Mouse (Mus musculus) intestine, embryonic 16.5 days (tissue): Measurements from ENCODE around the gene Gm3115. TPM values are rescaled to one million over a fixed set of nuclear protein-coding genes. Genes with fewer than 3 reads are reported as not detected.
"Not testable (repeated sequence)": the region's sequence is repeated elsewhere in the genome, so short reads cannot be mapped to it uniquely, and the experiment has no call there.

Experiments
- ATAC-seq: fragments of 200-750 bp; cut with Nextera tagmentation; 2 replicates; pipeline ENCODE4 v1.8.0; 2017; ENCODE audit warnings: moderate TSS enrichment, moderate library complexity
- H3K27ac ChIP-seq: fragments of 300-500 bp; sonication (generic); 2 replicates; pipeline ENCODE4 v1.5.1; 2014; ENCODE audit warnings: mild to moderate bottlenecking, low read length
- H3K27me3 ChIP-seq: fragments of 300-500 bp; sonication (generic); replicated peaks from 2 replicates; pipeline ENCODE4 v1.6.1; 2014; ENCODE audit warnings: low read length, control low read depth, mixed read lengths; ENCODE audit not compliant: control insufficient read depth, insufficient read depth
- H3K36me3 ChIP-seq: fragments of 300-500 bp; sonication (generic); 2 replicates; pipeline ENCODE4 v1.6.1; 2014; ENCODE audit warnings: low read length, control low read depth; ENCODE audit not compliant: control insufficient read depth, insufficient read depth
- H3K4me1 ChIP-seq: fragments of 300-500 bp; sonication (generic); 2 replicates; pipeline ENCODE4 v1.6.1; 2014; ENCODE audit warnings: low read length, control low read depth, mixed read lengths; ENCODE audit not compliant: control insufficient read depth, insufficient read depth
- H3K4me2 ChIP-seq: fragments of 300-500 bp; sonication (generic); 2 replicates; pipeline ENCODE4 v1.6.1; 2014; ENCODE audit warnings: low read depth, low read length, control low read depth
- H3K4me3 ChIP-seq: fragments of 300-500 bp; sonication (generic); 2 replicates; pipeline ENCODE4 v1.5.1; 2014; ENCODE audit warnings: mild to moderate bottlenecking, low read length
- H3K9ac ChIP-seq: fragments of 300-500 bp; sonication (generic); 2 replicates; pipeline ENCODE4 v1.6.1; 2014; ENCODE audit warnings: low read depth, low read length
- H3K9me3 ChIP-seq: fragments of 300-500 bp; sonication (generic); 2 replicates; pipeline ENCODE4 v1.6.1; 2016; ENCODE audit warnings: low read length, control low read depth; ENCODE audit not compliant: control insufficient read depth
- WGBS: fragments of 180-500 bp; shearing (Covaris S2); extraction: QIAGEN DNeasy Blood & Tissue Kit; methylation state at CpG from one replicate; pipeline ENCODE4 v1.1.7; 2014; 5-methylcytosine and 5-hydroxymethylcytosine counted together
- polyA plus RNA-seq: library from polyadenylated mRNA; unstranded; fragments of >200 nt; fragmentation: Nextera tagmentation; extraction: Ambion mirVana; gene quantifications from 2 replicates; pipeline ENCODE4 v1.2.1, GENCODE M21; 2015

Gene Gm3115
- polyA plus RNA-seq, result not detected in 2 replicates

DNA sequence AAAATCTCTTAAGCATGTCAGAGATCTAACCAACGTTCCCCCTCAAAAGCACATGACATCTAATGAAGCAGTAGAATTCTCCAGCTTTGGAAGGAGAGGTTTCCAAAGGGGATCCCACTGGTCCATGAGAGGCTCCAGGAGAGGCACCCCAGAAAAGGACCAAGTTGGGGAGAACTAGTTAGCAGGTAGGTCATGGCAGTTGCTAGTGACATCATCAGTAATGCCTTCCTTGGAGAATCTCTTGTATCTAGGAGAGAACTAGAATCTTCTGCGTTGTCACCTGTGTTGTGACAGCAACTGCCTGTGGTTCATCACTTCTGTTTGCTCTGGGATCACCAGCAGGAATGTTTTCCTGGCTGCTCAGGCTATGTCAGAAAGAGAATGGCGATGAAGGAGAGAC is at the start of gene Gm3115:
Gene Gm3115, plus strand, starts transcription at position 301 of the 400 bp plus-strand sequence.
- H3K36me3 ChIP-seq, H3K9ac ChIP-seq, H3K27me3 ChIP-seq, H3K9me3 ChIP-seq, H3K27ac ChIP-seq, H3K4me2 ChIP-seq, H3K4me3 ChIP-seq, ATAC-seq, H3K4me1 ChIP-seq: not testable (repeated sequence)
- WGBS, result 65% methylated on average over 3 of the region's 3 CpGs

- not testable (repeated sequence) for H3K27ac ChIP-seq, ATAC-seq, H3K27me3 ChIP-seq, H3K36me3 ChIP-seq, H3K9me3 ChIP-seq, H3K4me1 ChIP-seq
- peak within 1 kb of the TSS; percentile 45 for H3K4me3 ChIP-seq
- H3K9ac ChIP-seq, result 0 out of 2 replicates have a peak within 1 kb of the TSS, but pooled peaks have one; percentile 29
- under 1% methylated on average over 11 of the region's 37 CpGs for WGBS
- peak within 1 kb of the TSS; percentile 55 for H3K4me2 ChIP-seq
Observed at GRCm38 (mm10) chr14:4110426-4110825, 26.5 kb downstream of the Gm3115 start, which contains the start of gene Gm8108. TSS of gene Gm8108 (plus strand) at chr14:4110526.

DNA sequence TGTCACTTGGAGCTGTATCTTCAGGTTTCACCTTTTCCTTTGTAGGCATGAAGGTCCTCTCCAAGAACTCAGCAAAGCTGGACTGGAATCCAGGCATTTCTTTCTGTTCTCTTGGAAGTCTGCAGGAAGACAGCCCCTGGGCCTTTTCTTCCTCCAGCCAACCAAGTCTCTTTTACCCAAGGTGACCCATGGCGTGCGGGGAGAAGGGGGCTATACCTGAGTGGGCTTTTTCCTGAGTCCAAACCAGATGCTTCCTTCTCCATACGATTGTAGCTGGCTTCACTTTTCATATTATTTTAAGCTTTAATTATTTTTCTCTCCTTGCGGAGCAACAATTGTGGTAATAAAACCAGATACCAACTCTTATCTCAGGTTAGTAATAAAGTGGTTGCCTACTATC is 57.7 kb downstream of the Gm3115 start:
- not testable (repeated sequence) for H3K9me3 ChIP-seq, H3K36me3 ChIP-seq, H3K4me2 ChIP-seq, H3K4me3 ChIP-seq, H3K27me3 ChIP-seq, H3K4me1 ChIP-seq, H3K27ac ChIP-seq, H3K9ac ChIP-seq, ATAC-seq
- WGBS, result 81% methylated on average over 4 of the region's 4 CpGs

Other genes with a start within 250 kb of the Gm3115 start
- gene Gm3033, start 237.9 kb upstream of the Gm3115 start, polyA plus RNA-seq, result not detected in 2 replicates
- gene Gm2916, start 199.9 kb upstream of the Gm3115 start, polyA plus RNA-seq, result not detected in 2 replicates
- not detected in 2 replicates for gene Gm3029, start 152.4 kb upstream of the Gm3115 start, polyA plus RNA-seq
- not detected in 2 replicates for gene Gm3095, start 120.6 kb upstream of the Gm3115 start, polyA plus RNA-seq
- gene Gm3099, start 85.7 kb upstream of the Gm3115 start, polyA plus RNA-seq, result not detected in 2 replicates
- gene Gm5796, start 60.2 kb upstream of the Gm3115 start, polyA plus RNA-seq, result 0.13 TPM in 1 of 2 replicates, not detected in the other
- 0.28 and 0.45 TPM in 2 replicates for gene Gm8108, start 26.4 kb downstream of the Gm3115 start, polyA plus RNA-seq
- gene Gm3127, start 80.9 kb downstream of the Gm3115 start, polyA plus RNA-seq, result not detected in 2 replicates
- gene Gm2974, start 98.5 kb downstream of the Gm3115 start, polyA plus RNA-seq, result 0.06 and 0.13 TPM in 2 replicates
- gene Gm3138, start 165.5 kb downstream of the Gm3115 start, polyA plus RNA-seq, result not detected in 2 replicates
- not detected in 2 replicates for gene Gm3149, start 233.2 kb downstream of the Gm3115 start, polyA plus RNA-seq